Mouse (Mus musculus): ENCODE results near the gene Ddx39b.

GRCm38 (mm10) chr17:35201787-35202186 lies 39.8 kb upstream of the Ddx39b start, which contains the start of gene Tnf:
- TF ChIP-seq GATA1 (IDR thresholded peaks at IDR 0.05; ENCODE audit: borderline replicate concordance, low read length) (no peak), FLI1 (IDR thresholded peaks at IDR 0.05; ENCODE audit: low read length) (no peak)

Measured in megakaryocyte, embryonic 14.5 days (primary cell).